Mouse (Mus musculus) urinary bladder, postnatal 25 days (tissue): ENCODE measurements at regions not wholly inside any gene's neighbourhood (a gene's known extent, or its start where the extent isn't known, plus 50 kb on each side); places are given as distances from the start of the nearest gene placed in this dataset.

Experiments
- DNase-seq: peaks from one replicate; pipeline ENCODE4 v3.0.0; 2022; ENCODE audit warnings: low spot score

DNA sequence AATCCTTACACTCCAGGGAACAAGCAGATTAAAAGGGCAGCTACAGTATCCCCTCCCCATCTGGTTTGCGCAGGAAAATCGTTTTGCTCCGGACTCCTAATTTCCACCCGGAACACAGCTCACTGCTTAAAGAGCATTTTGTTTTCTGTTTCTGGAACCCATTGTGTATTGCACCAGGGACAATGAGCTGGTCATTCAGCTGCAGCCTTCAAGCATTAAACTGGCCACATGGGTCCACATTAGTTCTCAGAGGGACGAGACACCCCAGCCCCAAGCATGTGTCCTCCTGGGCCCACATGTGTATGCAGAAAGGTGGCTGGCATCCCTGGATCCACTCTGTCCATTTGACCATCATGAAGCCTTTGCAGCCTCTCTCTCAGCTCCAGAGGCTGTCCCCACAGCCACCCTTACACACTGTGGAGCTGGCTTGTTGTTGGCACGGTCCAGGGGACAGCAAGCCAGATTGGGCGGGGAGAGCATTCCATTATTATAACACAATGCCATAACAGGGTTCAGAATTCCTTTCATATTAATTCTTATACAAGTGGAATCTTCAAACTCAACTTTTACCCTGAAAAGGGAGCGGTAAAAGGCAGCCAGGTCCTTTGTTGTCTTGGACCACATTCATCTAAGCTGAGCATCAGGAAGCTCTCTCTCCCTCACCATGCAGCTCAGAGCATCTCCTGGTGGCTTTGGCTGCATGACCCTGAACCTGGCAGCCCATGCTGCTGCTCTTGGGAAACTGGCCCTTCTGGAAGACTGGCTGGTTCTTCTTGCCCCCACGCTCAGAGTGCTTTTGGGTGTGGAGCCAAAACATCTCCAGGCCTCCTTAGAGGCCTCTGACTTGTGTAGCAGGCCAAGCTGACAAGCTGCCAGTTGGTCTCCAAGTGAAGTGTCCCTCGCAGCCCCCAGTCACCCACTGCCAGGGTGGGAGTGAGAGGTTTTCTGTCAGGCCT lies 373.4 kb downstream of the Foxo1 start:
- DNase-seq, result no peak

DNA sequence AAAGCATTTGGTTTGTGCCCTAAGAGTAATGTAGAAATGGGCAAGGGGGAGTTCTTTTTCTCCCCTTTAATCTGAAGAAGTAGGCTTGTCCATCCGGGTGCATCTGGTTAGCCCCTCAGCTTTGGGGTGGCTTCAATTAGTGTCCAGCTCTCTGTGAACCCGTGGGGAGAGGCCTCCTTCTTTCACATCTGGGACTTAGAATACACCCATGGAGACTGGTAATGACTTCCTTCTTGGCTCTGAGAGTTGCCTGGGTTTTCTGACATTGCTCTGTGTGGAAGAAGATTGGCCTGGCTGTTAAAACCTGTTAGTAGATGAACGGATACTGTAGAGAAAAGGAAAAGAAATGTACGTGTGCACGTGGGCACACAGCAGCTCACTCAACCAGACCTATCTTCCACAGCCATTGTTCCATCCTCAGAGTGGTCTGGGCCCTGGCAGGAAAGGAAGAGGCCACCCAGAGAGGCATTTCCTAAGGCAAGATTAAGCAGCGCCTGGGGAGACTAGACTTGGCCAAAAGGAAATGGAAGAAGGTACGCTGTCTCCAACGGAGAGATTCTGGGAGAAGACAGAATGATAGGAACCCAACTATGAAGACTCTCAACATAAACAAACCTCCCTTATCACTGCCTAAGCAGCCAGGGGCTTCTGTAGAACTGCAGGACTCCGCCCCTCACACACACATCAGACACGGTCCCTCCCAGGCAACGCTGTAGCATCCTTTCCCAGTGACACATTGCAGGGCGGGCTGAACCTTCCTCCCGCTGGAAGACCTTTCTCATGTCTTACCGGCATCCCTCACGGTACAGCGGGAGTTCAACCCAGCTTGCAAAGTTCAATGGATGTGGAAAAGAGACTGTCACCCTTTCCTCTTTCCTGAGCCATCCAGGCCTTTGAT lies 372.4 kb downstream of the Foxo1 start:
- DNase-seq, result no peak

DNA sequence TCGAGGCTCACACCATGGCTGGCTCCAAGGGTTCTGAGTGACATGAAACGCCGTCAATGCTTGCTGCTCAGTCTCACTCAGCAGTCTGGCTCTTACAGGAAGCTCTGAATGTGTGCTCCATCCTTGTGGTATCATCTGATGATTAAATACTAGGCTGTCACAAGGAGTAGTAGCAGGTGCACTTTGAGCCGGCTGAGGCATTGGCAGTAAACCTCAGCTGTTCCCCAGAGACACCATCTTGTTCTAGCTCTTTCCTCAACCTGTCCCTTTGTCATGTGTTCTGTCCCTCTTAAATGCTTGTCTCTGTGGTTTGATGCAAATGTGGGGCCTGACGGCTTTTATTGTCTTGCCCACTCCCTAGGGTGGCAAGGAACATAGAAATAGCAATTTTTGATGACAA lies 370.7 kb downstream of the Foxo1 start:
- DNase-seq, result no peak

DNA sequence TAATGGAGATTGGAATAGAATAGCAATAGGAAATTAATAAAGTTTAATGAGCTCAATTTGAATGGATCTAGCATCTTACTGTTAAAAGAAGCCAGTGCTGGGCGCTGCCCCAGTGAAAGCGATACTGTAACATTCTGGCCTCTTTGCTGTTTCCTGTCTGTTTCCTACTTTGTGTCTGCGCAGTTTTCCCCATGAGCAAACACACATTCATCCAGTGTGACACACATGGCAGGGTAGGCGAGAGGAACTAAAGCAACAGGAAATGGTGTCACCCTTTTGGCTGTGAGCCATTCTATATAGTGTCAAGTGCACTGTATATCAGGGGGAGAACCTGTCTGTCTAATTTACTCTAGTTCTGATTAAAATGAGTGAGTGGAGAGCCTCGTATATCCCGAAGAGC lies 366.2 kb downstream of the Foxo1 start:
- no peak for DNase-seq

DNA sequence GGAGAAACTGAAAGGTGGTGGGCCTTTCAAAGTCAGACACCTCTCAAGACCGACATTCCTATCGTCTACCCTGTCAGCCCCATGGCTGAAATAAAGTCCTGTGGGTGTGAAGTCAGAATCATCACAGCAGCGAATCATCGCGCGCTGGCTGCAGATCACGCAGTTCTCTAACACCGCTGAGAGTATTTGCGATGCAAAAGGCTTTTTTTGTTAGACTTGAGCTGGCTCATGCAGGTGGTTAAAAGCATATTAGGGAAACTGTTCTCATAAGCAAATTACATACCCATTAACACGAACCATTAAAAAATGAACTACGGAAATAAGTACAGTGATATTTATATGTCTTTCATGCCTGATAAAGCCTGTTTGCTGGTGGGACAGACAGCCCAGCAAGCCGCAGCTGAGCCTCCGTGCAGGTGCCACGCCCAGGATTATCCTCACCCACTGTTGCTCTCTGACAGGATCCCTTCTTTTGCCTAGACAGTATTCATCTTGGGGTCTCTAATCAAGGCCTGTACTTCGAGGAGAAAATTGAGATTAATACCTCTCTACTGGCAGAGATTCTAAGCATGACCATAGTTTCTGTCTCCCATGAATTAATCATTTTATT lies 365.5 kb downstream of the Foxo1 start:
- no peak for DNase-seq

DNA sequence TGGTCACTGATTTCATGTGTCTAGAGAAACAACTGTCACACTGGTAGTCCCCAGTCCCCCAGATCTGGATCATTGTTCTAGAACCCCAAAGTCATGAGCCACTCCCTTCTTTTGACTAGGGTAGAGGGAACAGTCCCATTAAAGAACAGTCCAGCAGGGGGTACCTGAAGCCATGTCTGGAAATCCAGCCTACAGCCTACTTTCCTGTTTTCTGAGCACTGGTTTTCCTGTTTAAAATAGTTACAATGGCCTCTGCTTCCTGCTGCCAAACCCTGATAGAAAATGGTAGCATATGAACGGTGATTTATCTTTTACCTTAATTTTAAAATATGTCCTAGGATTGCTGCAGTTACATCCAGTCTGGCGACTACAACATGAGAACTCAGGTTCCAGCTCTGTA lies 364.5 kb downstream of the Foxo1 start:
- DNase-seq, result no peak

DNA sequence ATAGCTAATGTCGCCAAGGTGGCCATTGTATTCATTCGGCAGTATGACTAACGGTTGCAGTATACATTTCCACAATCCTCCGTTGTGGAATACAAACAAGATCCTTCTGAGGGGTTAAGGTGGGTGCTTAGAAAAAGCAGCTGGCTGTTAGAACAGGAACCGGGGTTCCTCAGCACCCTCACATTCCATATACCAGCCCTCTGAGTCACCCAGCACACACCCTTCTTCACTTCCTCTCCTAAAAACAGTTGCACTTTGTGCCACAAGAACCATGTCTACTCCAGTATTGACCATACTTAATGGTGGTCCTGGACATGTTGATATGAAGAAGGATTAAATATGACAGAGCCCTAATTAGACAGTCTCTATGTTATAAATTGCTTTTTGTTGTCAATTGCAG lies 362.1 kb downstream of the Foxo1 start:
- DNase-seq, result no peak

DNA sequence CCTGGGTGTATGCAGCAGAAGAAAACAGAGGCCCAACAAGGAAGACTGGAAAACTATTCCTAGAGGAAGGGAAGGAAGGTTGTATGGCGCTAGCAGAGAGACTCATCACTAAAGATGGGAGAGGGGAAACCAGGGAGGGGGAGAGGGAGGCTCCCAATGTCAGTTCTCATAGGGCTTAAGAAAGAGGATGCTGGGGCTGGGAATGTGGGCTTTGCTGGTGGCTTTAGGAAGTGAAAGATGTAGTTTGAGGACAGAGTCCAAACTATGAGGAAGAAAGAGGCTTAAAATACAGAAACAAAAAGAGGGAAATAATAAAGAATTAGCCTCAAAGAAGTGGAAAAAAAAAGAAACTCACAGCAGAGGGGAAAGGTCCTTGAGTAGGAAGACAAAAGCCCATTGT lies 357.0 kb downstream of the Foxo1 start:
- DNase-seq, result no peak

DNA sequence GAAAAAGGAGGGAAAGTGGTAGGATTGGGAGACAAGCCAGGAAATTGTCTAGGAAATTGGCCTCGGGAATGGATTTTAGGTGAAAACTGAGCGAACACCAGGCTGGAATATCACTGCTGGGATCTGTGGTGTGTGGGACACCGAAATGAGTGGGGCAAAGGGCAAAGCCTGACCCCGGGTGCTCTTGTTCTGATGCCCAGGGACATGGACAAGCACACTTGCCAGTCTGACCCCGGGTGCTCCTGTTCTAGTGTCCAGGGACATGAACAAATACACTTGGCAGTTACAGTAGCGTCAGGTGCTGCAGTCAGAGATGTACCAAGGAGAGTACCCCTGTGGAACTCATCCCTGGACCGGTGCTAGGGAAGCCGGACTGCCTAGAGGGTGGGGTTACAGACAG lies 354.4 kb downstream of the Foxo1 start:
- no peak for DNase-seq

DNA sequence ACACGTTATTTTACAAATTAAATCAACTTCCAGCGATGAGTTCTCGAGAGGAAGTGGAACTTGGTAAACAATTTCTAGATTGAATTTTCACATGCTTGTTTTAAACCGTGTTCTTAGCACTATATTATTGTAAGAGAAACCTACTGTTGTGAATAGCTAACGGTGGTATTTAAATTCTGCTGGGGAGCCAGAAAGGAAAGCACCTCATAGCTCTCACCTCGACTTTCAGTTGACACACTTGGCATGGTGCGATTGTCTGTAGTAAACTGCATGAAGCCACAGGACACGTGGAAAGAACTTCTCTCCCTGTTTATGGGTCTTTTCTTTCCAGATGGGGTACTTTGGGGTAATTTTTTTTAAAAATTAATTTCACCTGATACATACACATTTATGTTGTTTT lies 353.8 kb downstream of the Foxo1 start:
- DNase-seq, result no peak

DNA sequence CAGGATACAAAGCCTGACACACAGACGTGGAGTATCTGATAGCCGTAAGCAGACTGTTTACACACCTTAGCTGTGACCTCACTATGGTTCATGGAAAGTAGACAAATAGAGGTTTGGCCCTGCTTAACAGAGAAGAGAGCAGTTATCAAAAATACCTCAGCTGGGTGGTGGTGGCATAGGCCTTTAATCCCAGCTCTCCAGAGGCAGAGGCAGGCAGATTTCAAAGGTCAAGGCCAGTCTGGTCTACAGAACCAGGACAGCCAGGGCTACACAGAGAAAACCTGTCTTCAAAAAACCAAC lies 350.7 kb downstream of the Foxo1 start:
- no peak for DNase-seq

DNA sequence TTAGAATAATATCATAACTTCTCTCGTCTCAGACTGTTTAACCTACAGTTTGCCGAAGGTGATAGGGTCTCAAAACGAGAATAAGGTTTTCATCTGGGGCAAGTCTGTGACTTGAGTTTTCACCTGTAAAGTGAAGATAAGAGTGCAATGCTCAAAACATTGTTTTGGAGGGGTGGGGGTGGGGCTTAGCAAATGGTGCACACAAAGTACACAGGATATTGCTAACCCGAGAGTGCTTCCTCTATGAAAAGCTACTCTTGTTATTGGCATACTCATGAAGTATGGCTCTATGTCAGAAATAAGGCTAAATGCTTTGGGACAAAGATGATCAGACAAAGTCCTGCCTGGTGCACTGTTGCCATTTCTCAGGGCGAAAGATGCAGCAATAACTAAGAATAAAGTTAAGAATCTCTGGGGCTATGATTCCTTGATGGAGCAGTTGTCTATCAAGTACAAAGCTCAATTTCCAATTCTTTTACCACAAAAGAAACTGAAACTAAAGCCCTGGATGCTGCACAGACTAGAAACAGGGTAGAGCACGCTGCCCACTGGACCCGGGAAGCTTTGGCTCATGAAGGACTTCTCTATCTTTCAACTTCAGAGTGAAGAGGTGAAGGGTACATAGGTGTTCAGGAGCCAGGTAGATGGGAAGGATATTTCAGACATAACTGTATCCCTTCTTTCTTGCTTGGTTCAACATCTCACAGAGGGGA lies 350.2 kb downstream of the Foxo1 start:
- DNase-seq, result no peak

DNA sequence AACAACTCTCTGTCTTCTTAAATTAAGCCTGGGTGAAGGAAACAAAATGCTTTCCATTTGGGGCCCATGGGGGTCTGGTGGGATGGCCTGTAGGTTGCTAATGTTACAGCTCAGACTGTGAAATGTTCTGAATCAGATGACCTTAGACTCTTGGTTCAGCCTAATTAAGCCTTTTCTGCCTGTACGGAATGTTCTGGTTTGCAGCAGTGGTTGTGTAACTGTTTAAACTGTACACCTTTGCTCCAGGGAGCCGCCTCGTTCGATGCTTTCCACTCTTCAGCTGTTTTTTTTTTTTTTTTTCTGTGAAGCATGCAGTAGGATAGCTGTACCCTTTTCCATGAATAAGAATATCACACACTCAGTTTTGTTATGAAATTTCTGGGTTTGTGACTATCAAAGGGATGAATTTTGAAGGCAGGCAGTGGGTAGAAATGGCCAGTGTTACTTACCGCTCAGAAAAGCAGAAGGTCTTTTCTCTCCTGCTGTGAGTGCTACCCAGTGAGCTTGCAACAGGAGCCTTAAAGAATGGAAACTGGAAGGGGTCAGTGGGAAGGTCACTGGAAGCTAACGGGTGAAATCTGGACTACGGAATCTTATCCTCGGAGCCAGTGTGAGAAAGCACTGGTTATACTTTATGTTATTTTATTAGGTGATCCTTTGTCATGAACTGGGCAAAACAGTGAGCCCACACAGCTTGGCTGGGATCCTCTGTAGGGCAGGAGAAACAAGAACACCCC lies 349.4 kb downstream of the Foxo1 start:
- no peak for DNase-seq

DNA sequence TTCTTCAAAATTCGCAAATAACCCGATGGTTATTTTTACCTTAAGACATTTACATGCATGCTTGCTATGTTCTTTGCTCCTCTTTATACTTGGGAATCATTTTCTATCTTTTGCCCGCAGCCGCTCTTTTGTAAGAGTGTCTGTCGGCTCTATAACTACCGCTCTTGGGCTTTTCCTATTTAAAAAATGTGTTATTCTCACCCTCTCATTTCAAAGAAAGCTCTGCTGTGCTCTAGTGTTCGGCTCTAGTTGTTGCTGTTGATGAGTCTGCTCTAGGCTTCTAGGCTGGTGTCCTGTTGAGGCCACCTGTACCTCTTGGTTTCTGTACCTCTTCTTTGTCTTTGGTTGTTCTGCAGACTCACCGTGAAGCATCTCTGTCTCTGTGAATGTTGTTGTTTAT lies 343.7 kb downstream of the Foxo1 start:
- no peak for DNase-seq

DNA sequence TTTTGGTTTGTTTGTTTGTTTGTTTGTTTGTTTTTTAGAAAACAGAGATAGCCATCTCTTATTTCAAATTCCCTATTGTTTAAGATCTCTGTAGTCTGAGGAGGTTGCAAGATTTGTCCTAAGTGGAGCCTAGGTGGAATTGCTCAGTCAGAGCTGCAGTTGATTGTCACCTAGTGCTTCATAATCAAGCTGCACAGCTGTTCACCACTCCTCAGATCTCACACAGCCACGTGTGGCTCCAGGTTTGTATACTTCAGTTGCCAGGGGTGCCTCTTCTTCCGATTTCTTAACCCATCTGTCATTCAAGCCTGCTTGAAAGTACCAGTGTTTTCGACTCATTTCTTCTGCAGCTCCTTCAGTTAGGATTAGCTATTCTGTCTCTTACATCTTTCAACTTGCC lies 342.3 kb downstream of the Foxo1 start:
- no peak for DNase-seq

DNA sequence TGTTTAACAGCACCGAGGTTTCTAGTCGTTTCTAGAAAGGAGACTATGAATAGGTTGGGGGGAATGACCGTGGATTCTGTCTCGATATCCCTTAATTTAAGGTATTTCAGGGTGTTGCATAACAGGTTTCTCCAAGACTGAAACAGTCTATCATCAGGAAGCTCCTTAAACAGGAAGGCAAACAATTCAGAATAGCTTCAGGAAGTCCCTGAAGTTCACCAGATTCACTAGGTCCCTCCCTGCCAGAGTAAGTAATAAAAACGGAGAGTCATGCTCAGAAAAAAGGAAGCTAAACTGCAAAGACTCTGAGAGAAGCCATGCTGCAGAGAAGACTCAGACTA lies 339.9 kb downstream of the Foxo1 start:
- no peak for DNase-seq

DNA sequence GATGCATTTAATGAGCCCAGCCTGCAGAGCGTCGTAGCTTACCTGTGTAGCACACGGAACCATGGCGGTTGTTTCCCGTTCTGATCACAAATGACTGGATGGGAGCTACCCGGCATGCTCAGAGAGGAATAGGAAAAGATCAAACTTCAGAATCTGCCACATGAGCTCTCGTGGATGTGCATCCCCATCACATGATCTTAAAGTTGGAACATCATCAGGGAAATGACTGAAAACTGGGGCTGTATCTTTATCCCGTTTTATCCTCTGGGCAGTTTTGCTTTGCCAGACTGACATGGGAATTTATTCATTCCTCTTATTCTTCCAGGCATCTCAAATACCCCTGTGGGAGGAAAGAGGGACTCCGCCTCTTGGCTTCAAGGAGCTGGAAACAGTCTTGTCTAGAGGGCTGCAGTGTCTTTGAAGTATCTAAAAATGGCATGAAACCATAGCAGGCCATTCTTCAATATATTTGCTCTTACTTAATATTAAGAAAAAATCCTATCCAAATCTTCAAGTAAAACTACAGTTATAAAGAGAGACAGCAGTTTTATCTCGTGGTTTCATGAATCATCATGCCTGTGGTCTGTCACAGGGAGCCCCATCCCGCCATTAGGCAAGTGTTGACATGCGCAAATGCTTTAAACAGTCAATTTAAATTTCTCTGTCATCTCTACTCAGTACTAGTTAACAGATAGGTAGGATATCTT lies 339.4 kb downstream of the Foxo1 start:
- DNase-seq, result no peak

DNA sequence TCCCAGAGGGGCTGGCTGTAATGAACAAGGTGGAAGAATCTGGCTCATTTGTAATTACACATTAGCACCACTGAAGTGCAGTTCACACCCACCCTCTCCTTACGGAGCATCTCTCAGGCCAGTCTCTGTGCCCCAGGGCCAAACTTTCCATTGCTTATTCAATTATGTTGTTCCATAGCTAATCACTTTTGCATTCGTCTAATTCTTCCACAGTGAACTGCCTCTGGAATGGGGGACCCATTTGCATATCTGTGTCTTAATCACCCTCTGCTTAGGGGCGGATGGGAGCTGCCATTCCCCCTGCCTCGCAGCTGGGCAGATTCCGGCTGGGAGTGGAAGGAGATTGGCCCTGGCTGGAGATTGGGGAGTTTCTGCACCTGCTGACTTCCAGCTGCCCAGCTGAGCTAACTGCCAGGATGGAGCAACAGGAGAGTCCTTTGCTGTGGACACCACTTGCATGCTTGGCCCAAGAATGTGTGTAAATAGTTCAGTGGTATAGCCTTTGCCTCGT lies 337.2 kb downstream of the Foxo1 start:
- no peak for DNase-seq

DNA sequence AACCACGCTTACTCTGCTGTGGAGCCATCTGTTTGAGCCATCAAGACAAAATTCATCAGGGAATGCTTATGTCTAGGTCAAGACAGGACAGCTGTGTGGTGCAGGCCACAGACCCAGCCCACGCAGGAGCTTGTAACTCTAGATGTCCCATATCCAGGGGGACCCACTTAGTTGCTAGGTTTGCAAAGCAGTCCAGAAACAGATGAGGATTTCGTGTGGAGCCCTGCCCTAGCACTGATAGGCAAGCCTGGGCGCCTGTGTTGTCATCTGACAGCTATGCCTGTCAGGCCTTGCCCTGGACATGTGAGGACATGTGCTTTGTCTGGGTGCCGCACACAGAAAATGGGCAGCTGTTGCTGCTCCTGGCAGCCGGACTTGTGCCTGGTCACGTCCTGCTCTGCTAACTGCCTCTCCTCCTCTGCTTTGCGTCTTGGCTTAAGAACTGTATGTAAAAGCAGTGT lies 335.1 kb downstream of the Foxo1 start:
- peak; percentile 68 for DNase-seq

DNA sequence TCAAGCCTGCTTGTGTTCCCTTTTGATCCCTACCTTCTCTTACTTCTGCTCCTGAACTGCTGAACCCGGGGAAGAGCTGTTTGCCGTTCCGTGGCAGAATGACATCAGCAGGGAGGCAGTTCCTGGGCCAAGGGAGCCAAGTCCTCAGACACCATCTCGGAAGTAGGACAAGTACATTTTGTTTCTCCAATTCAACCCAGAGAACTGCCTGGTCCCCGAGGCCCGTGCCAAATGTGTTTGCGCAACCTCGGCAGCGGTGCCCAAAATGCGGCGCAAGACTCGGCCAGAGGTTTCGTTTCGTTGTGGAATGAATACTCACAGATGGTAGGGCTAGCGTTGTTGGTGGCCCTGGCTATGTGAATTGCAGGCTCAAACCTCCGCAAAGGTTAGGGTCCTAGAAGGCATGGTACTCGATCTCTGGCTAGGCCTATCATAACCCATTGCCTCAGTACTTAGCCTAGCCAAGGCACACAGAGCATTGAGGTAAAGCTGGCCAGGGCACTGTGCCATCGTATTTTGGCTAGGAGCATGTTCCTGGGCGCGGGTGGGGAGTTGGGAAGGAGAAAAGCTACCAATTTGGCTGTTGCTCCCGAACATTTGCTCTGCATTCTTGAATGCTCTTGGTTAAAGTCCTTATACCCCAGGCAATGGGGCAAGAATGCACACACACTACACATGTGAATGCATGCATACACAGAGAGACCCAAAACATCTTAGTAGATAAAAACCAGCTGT lies 333.0 kb downstream of the Foxo1 start:
- peak; percentile 39 for DNase-seq
